Mouse (Mus musculus) liver, postnatal 0 days (tissue): ENCODE measurements around the gene Dcaf1. TPM values are rescaled to one million over a fixed set of nuclear protein-coding genes. Genes with fewer than 3 reads are reported as not detected.

ENCODE experiments used
- ATAC-seq: fragments of 200-750 bp; cut with Nextera tagmentation; 2 replicates; pipeline ENCODE4 v1.8.0; 2017; ENCODE audit warnings: mild to moderate bottlenecking, moderate library complexity
- DNase-seq: peaks from one replicate; pipeline ENCODE4 v3.0.0-alpha.2; 2016
- H3K27ac ChIP-seq: fragments of 300-500 bp; sonication (generic); 2 replicates; pipeline ENCODE4 v1.5.1; 2014; ENCODE audit warnings: antibody characterized with exemption, moderate library complexity, mild to moderate bottlenecking, low read depth
- H3K27me3 ChIP-seq: fragments of 300-500 bp; sonication (generic); 2 replicates; pipeline ENCODE4 v1.6.1; 2014; ENCODE audit warnings: low read length, control low read depth, mixed read lengths; ENCODE audit not compliant: insufficient read depth
- H3K36me3 ChIP-seq: fragments of 300-500 bp; sonication (generic); replicated peaks from 2 replicates; pipeline ENCODE4 v1.6.1; 2014; ENCODE audit warnings: mild to moderate bottlenecking, control low read depth, low read length, moderate library complexity, mixed read lengths; ENCODE audit not compliant: insufficient read depth
- H3K4me1 ChIP-seq: fragments of 300-500 bp; sonication (generic); 2 replicates; pipeline ENCODE4 v1.6.1; 2014; ENCODE audit warnings: antibody characterized with exemption, mild to moderate bottlenecking, control low read depth; ENCODE audit not compliant: insufficient read depth
- H3K4me2 ChIP-seq: fragments of 300-500 bp; sonication (generic); 2 replicates; pipeline ENCODE4 v1.6.1; 2014; ENCODE audit warnings: low read depth, mild to moderate bottlenecking, low read length, moderate library complexity, mixed read lengths
- H3K4me3 ChIP-seq: fragments of 300-500 bp; sonication (generic); 2 replicates; pipeline ENCODE4 v1.5.1; 2014; ENCODE audit warnings: low read depth, low read length
- H3K9ac ChIP-seq: fragments of 300-500 bp; sonication (generic); replicated peaks from 2 replicates; pipeline ENCODE4 v1.6.1; 2014; ENCODE audit warnings: mild to moderate bottlenecking, moderate library complexity
- H3K9me3 ChIP-seq: fragments of 300-500 bp; sonication (generic); 2 replicates; pipeline ENCODE4 v1.6.1; 2016; ENCODE audit warnings: mild to moderate bottlenecking, control low read depth, low read length, mixed read lengths
- CTCF ChIP-seq: sonication (generic); IDR thresholded peaks from 2 replicates; pipeline ENCODE4 v1.5.1; 2016; ENCODE audit warnings: antibody characterized with exemption, low read depth
- EP300 ChIP-seq: IDR thresholded peaks from 2 replicates; pipeline ENCODE4 v1.6.1; 2016; ENCODE audit warnings: antibody characterized with exemption, low read depth, mild to moderate bottlenecking
- WGBS: fragments of 180-500 bp; shearing (Covaris S2); extraction: QIAGEN DNeasy Blood & Tissue Kit; methylation state at CpG from one replicate; pipeline ENCODE4 v1.1.7; 2014; ENCODE audit not compliant: insufficient replicate concordance; 5-methylcytosine and 5-hydroxymethylcytosine counted together
- polyA plus RNA-seq: library from polyadenylated mRNA; unstranded; fragments of >200 nt; fragmentation: Nextera tagmentation; extraction: Ambion mirVana; gene quantifications from 2 replicates; pipeline ENCODE4 v1.2.1, GENCODE M21; 2015

The Dcaf1 gene
- polyA plus RNA-seq, 1 experiment from 2014 or later = 3.1 TPM

DNA sequence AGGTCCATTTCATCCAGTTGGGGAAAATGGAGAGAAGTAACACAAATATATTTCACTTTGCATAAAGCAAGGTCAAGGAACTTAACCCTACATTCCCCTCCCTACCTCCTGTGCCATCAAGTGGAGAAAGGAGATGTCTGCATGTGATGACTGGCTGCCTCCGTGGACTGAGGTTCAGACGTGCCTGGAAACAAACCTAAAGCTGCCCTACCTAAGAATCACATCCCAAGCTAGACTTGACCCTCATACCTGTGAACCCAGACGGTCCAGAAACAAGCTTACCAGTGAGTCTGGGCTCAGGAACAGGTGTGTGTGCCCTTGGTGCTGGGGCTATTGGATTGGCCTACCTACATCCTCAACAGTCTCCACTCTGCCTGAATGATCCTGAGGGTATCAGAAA, 71.7 kb downstream of the Dcaf1 start:
- peak overlapping the region; percentile 88; the same call in 1 of the 2 replicates for H3K4me2 ChIP-seq
- no peaks in the 10 kb centered on the region for H3K27me3 ChIP-seq
- no peaks in the 10 kb centered on the region for H3K9me3 ChIP-seq
- no peak overlapping the region for H3K4me3 ChIP-seq
- peaks cover 24% of the 10 kb centered on the region for H3K36me3 ChIP-seq
- no peak overlapping the region for H3K27ac ChIP-seq
- peaks cover 23% of the 10 kb centered on the region for H3K4me1 ChIP-seq
- no peak overlapping the region for H3K9ac ChIP-seq
- no peak for ATAC-seq
- TF ChIP-seq CTCF (no peak), EP300 (no peak)
- DNase-seq = no peak
- WGBS = 63% methylated on average over 3 of the region's 3 CpGs

GRCm38 (mm10) chr9:106898901-106899300, 77.2 kb downstream of the Dcaf1 start:
- Histone ChIP-seq H3K27ac (no peak overlapping the region), H3K27me3 (no peaks in the 10 kb centered on the region), H3K9ac (no peak overlapping the region), H3K36me3 (no peaks in the 10 kb centered on the region), H3K4me3 (no peak overlapping the region), H3K9me3 (no peaks in the 10 kb centered on the region), H3K4me1 (no peaks in the 10 kb centered on the region), H3K4me2 (no peak overlapping the region)
- WGBS = 74% methylated on average over 1 of the region's 1 CpGs
- ATAC-seq (no peak), DNase-seq (no peak)
- no peak for TF ChIP-seq CTCF
- TF ChIP-seq EP300 = no peak

- Histone ChIP-seq H3K9me3 (no peaks in the 10 kb centered on the region), H3K9ac (no peak overlapping the region), H3K36me3 (no peaks in the 10 kb centered on the region), H3K4me1 (no peaks in the 10 kb centered on the region), H3K4me3 (no peak overlapping the region), H3K27ac (no peak overlapping the region), H3K27me3 (no peaks in the 10 kb centered on the region), H3K4me2 (no peak overlapping the region)
- WGBS = 79% methylated on average over 7 of the region's 7 CpGs
- TF ChIP-seq EP300 = no peak
- TF ChIP-seq CTCF = no peak
- no peak for ATAC-seq
- DNase-seq = no peak
Measured at GRCm38 (mm10) chr9:106901596-106901995, 79.9 kb downstream of the Dcaf1 start.

DNA sequence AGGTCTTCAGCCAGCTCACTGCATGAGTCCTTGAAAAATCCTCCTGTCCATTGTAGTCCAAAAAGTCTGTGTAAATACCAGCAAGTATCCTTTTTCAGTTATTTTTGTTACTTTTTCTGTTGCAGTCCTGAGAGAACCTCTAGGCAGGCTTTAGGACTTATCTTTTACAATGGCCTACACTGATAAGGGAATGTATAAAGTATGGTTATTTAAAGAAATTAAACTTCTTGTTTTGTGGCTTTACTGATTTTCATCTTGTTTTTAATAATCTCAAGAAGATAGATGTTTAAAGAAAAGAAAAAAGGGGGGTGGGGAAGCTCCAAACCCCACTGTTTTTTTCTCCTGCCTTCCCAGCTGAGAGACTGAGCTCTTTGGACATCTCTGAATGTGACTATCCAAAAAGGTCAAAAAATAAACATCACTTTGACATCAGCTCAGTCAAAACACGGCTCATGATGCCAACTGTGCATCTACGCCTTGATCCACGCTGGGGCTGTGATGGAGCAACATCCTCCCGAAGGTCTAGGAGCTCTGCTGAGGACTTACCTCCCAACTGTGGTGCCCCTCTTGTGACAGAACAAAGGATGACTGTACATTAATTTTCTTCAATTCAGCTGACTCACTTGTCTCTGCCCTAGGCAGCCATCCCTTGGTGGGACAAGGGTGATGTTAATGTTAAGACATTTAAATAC, 81.6 kb downstream of the Dcaf1 start:
- no peak for DNase-seq
- no peak overlapping the region for H3K4me2 ChIP-seq
- H3K4me3 ChIP-seq = no peak overlapping the region
- no peak for ATAC-seq
- no peak overlapping the region for H3K9ac ChIP-seq
- no peaks in the 10 kb centered on the region for H3K27me3 ChIP-seq
- H3K4me1 ChIP-seq = 0 out of 2 replicates have a peak, but pooled peaks cover 2% of the 10 kb centered on the region
- no peak for TF ChIP-seq CTCF
- TF ChIP-seq EP300 = no peak
- 56% methylated on average over 4 of the region's 4 CpGs for WGBS
- no peaks in the 10 kb centered on the region for H3K36me3 ChIP-seq
- H3K27ac ChIP-seq = no peak overlapping the region
- H3K9me3 ChIP-seq = no peaks in the 10 kb centered on the region

- no peak for DNase-seq
- TF ChIP-seq EP300 (no peak), CTCF (peak; percentile 80)
Measured at GRCm38 (mm10) chr9:106903791-106904134, 82.1 kb downstream of the Dcaf1 start.

GRCm38 (mm10) chr9:106906597-106906996, 84.9 kb downstream of the Dcaf1 start:
- H3K4me2 ChIP-seq = no peak overlapping the region
- no peak overlapping the region for H3K9ac ChIP-seq
- 80% methylated on average over 8 of the region's 8 CpGs for WGBS
- no peak for TF ChIP-seq CTCF
- TF ChIP-seq EP300 = no peak
- H3K4me3 ChIP-seq = no peak overlapping the region
- ATAC-seq (no peak), DNase-seq (no peak)
- no peak overlapping the region for H3K27ac ChIP-seq
- H3K27me3 ChIP-seq = no peaks in the 10 kb centered on the region
- H3K36me3 ChIP-seq = no peaks in the 10 kb centered on the region
- H3K9me3 ChIP-seq = no peaks in the 10 kb centered on the region
- H3K4me1 ChIP-seq = 0 out of 2 replicates have a peak, but pooled peaks cover 3% of the 10 kb centered on the region

More at GRCm38 (mm10) chr9:106903791-106904134, 82.1 kb downstream of the Dcaf1 start:
- no peak overlapping the region for H3K4me2 ChIP-seq
- H3K27me3 ChIP-seq = no peaks in the 10 kb centered on the region
- no peaks in the 10 kb centered on the region for H3K9me3 ChIP-seq
- H3K27ac ChIP-seq = no peak overlapping the region
- ATAC-seq = no peak
- H3K4me3 ChIP-seq = no peak overlapping the region
- H3K9ac ChIP-seq = no peak overlapping the region
- H3K36me3 ChIP-seq = no peaks in the 10 kb centered on the region
- 7% methylated on average over 1 of the region's 1 CpGs for WGBS
- 0 out of 2 replicates have a peak, but pooled peaks cover 3% of the 10 kb centered on the region for H3K4me1 ChIP-seq
